Mouse (Mus musculus) megakaryocyte, embryonic 14.5 days (primary cell): ENCODE results near the gene Sspo.

Experiments
- FLI1 ChIP-seq: IDR thresholded peaks from 2 replicates; pipeline ENCODE4 v1.6.1; 2012; ENCODE audit warnings: low read length, inconsistent platforms, mixed read lengths
- GATA1 ChIP-seq: IDR thresholded peaks from 3 replicates; pipeline ENCODE4 v1.6.1; 2012; ENCODE audit warnings: mixed read lengths, low read length, inconsistent platforms, borderline replicate concordance

- TF ChIP-seq GATA1 (no peak), FLI1 (no peak)
Observed at GRCm38 (mm10) chr6:48529871-48530440, 81.9 kb downstream of the Sspo start.
